Mouse (Mus musculus): ENCODE measurements at regions not wholly inside any gene's neighbourhood (a gene's known extent, or its start where the extent isn't known, plus 50 kb on each side); places are given as distances from the start of the nearest gene placed in this dataset.
A peak's percentile ranks its signal among the peaks of the same experiment; 100 is the strongest.

GRCm38 (mm10) chr2:159138603-159139002, 344.0 kb downstream of the Dhx35 start:
- no peak for DNase-seq

GRCm38 (mm10) chr2:159145980-159146379, 351.4 kb downstream of the Dhx35 start:
- no peak for DNase-seq

GRCm38 (mm10) chr2:159163985-159164384, 369.4 kb downstream of the Dhx35 start:
- DNase-seq = peak; percentile 71

- no peak for DNase-seq
Observed at GRCm38 (mm10) chr2:159168553-159169064, 374.0 kb downstream of the Dhx35 start.

GRCm38 (mm10) chr2:159196156-159196555, 401.5 kb downstream of the Dhx35 start:
- DNase-seq = no peak

- no peak for DNase-seq
Observed at GRCm38 (mm10) chr2:159232266-159232665, 437.7 kb downstream of the Dhx35 start.

- DNase-seq = no peak
Observed at GRCm38 (mm10) chr2:159235000-159235399, 440.4 kb downstream of the Dhx35 start.

GRCm38 (mm10) chr2:159250065-159250464, 455.5 kb downstream of the Dhx35 start:
- no peak for DNase-seq

- no peak for DNase-seq
Observed at GRCm38 (mm10) chr2:159250993-159251665, 456.5 kb downstream of the Dhx35 start.

- peak; percentile 21 for DNase-seq
Observed at GRCm38 (mm10) chr2:159270221-159271080, 475.8 kb downstream of the Dhx35 start.

- peak; percentile 13 for DNase-seq
Observed at GRCm38 (mm10) chr2:159278896-159279295, 484.3 kb downstream of the Dhx35 start.

GRCm38 (mm10) chr2:159281558-159282320, 487.1 kb downstream of the Dhx35 start:
- DNase-seq = no peak

GRCm38 (mm10) chr2:159284100-159284499, 489.5 kb downstream of the Dhx35 start:
- DNase-seq = no peak

- DNase-seq = no peak
Observed at GRCm38 (mm10) chr2:159284525-159285189, 490.1 kb downstream of the Dhx35 start.

- no peak for DNase-seq
Observed at GRCm38 (mm10) chr2:159287996-159288563, 493.5 kb downstream of the Dhx35 start.

- no peak for DNase-seq
Observed at GRCm38 (mm10) chr2:159290081-159290480, 495.5 kb downstream of the Dhx35 start.

GRCm38 (mm10) chr2:159307001-159307400, 512.4 kb downstream of the Dhx35 start:
- no peak for DNase-seq

GRCm38 (mm10) chr2:159334711-159335110, 540.1 kb downstream of the Dhx35 start:
- peak; percentile 40 for DNase-seq

GRCm38 (mm10) chr2:159336646-159337045, 542.0 kb downstream of the Dhx35 start:
- no peak for DNase-seq

- DNase-seq = no peak
Observed at GRCm38 (mm10) chr2:159343624-159344560, 549.3 kb downstream of the Dhx35 start.

Measured in adrenal gland, adult 2 months (tissue).